Mouse (Mus musculus): ENCODE measurements around the gene Alg10b.
"Not testable (repeated sequence)": the region's sequence is repeated elsewhere in the genome, so short reads cannot be mapped to it uniquely, and the experiment has no call there.

Alg10b gene

GRCm38 (mm10) chr15:90223969-90224750 lies at the start of gene Alg10b:
Gene Alg10b (plus strand): TSS chr15:90224311.
- DNase-seq (ENCODE audit: low spot score): peak; percentile 78

GRCm38 (mm10) chr15:90183108-90183507 lies 41.0 kb upstream of the Alg10b start:
- DNase-seq (ENCODE audit: low spot score): not testable (repeated sequence)

- DNase-seq (ENCODE audit: low spot score): no peak
These were observed 40.6 kb upstream of the Alg10b start for GRCm38 (mm10) chr15:90183511-90183910.

GRCm38 (mm10) chr15:90184743-90185142 lies 39.4 kb upstream of the Alg10b start:
- no peak for DNase-seq (ENCODE audit: low spot score)

- no peak for DNase-seq (ENCODE audit: low spot score)
These were observed 34.6 kb upstream of the Alg10b start for GRCm38 (mm10) chr15:90189477-90189876.

- DNase-seq (ENCODE audit: low spot score): no peak
These were observed 10.2 kb upstream of the Alg10b start for GRCm38 (mm10) chr15:90213946-90214345.

GRCm38 (mm10) chr15:90214913-90215312 lies 9.2 kb upstream of the Alg10b start:
- DNase-seq (ENCODE audit: low spot score): peak; percentile 20

GRCm38 (mm10) chr15:90225058-90225575 lies 1.0 kb downstream of the Alg10b start:
- peak; percentile 42 for DNase-seq (ENCODE audit: low spot score)

GRCm38 (mm10) chr15:90237657-90238056 lies 13.5 kb downstream of the Alg10b start:
- no peak for DNase-seq (ENCODE audit: low spot score)

- DNase-seq (ENCODE audit: low spot score): no peak
These were observed 20.0 kb downstream of the Alg10b start for GRCm38 (mm10) chr15:90244081-90244480.

GRCm38 (mm10) chr15:90249694-90250093 lies 25.6 kb downstream of the Alg10b start:
- DNase-seq (ENCODE audit: low spot score): no peak

GRCm38 (mm10) chr15:90282876-90283275 lies 58.8 kb downstream of the Alg10b start:
- no peak for DNase-seq (ENCODE audit: low spot score)

Measured in T-cell, adult 2 months (primary cell).